Mouse (Mus musculus): ENCODE measurements at regions not wholly inside any gene's neighbourhood (a gene's known extent, or its start where the extent isn't known, plus 50 kb on each side); places are given as distances from the start of the nearest gene placed in this dataset.

DNA sequence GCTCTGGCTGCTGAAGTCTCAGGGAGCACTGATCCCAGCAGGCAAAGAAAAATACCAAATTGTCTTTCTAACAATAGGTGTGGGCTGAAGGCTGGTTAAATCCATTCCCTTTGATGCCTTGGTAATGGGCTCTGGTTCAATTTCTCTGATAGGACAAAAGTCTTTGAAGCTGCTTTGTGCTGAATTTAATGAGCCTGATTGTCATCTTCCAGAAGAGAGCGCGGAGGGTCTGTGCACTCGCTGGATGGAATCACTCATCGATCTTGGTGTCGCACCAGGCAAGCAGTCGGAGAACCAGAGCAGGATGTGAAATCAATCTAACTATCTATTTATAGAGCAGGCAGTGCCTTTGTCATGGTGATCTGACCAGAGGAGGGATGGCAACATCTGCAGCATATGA is 274.6 kb upstream of the Trib2 start:
- Histone ChIP-seq H3K27ac (ENCODE audit: insufficient read depth, low read length) (no peak overlapping the region), H3K4me3 (ENCODE audit: insufficient read depth, low read length) (no peak overlapping the region), H3K4me1 (ENCODE audit: control insufficient read depth, insufficient read depth, low read length) (peaks cover 5% of the 10 kb centered on the region; the same call in 1 of the 2 replicates)
- TF ChIP-seq CTCF (IDR thresholded peaks at IDR 0.05; ENCODE audit: borderline replicate concordance, insufficient read depth, low read length), result no peak
- no peak for TF ChIP-seq POLR2A (IDR thresholded peaks at IDR 0.05; ENCODE audit: low read depth, low read length)

DNA sequence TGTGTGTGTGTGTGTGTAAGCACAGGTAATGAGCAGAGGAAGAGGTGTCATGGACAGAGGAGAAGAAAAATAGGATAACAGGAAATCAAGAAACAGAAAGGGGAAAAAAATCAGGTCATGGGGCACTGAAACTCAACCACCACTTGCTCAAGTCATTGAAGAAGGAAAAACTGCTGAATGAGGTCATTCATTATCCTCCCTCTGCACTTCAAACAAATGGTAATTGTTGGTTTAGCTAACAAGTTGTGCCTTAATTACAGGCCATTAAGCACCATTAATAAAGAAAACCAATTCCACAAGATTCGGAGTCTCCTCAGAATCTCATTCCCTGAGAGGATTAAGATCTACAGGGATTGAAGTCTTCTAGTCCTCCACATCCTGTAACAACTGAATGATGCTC is 266.5 kb upstream of the Trib2 start:
- Histone ChIP-seq H3K27ac (ENCODE audit: insufficient read depth, low read length) (no peak overlapping the region), H3K4me1 (ENCODE audit: control insufficient read depth, insufficient read depth, low read length) (peaks cover 5% of the 10 kb centered on the region; the same call in 1 of the 2 replicates), H3K4me3 (ENCODE audit: insufficient read depth, low read length) (no peak overlapping the region)
- TF ChIP-seq CTCF (IDR thresholded peaks at IDR 0.05; ENCODE audit: borderline replicate concordance, insufficient read depth, low read length) (no peak), POLR2A (IDR thresholded peaks at IDR 0.05; ENCODE audit: low read depth, low read length) (no peak)

DNA sequence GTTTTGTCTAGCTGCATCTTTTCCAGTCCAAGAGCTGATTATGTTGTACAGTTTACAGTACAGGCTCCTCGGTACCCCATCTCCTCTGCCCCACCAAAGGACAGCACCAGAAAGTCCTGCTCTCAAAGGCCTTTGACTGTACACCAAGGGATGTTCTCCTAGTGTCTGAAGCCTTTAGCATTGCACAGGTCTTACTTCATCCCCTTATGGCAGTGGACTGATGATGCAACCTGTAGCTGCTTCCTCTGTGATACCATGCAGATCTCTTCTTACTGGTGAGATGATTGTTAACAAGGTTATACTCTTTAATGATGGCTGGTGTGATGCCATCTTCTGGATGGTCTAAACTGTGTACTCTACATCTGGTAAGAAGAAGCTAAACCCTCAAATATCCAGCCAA is 260.5 kb upstream of the Trib2 start:
- Histone ChIP-seq H3K4me1 (ENCODE audit: control insufficient read depth, insufficient read depth, low read length) (no peaks in the 10 kb centered on the region), H3K4me3 (ENCODE audit: insufficient read depth, low read length) (no peak overlapping the region), H3K27ac (ENCODE audit: insufficient read depth, low read length) (no peak overlapping the region)
- TF ChIP-seq POLR2A (IDR thresholded peaks at IDR 0.05; ENCODE audit: low read depth, low read length), result no peak
- TF ChIP-seq CTCF (IDR thresholded peaks at IDR 0.05; ENCODE audit: borderline replicate concordance, insufficient read depth, low read length), result no peak

DNA sequence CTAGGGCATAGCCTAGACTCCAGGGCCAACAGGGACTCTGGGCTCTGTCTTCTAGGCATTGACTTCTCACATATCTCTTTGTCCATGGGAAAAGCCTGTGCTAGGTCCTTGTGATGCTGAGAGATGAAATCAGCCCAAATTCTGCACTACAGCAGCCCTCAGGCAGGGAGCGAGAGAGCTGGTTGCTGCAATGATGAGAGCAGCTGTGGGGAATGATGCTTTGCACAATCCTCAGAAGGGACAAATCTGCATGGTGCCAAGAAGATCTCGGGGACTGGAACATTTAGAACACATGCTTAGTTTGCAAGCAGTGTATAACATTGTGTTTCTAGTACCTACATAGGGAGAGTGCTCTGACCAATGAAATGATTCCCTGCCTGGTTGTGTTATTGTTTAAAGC is 259.2 kb upstream of the Trib2 start:
- no peaks in the 10 kb centered on the region for H3K4me1 ChIP-seq (ENCODE audit: control insufficient read depth, insufficient read depth, low read length)
- no peak overlapping the region for H3K27ac ChIP-seq (ENCODE audit: insufficient read depth, low read length)
- no peak overlapping the region for H3K4me3 ChIP-seq (ENCODE audit: insufficient read depth, low read length)
- TF ChIP-seq POLR2A (IDR thresholded peaks at IDR 0.05; ENCODE audit: low read depth, low read length) (no peak), CTCF (IDR thresholded peaks at IDR 0.05; ENCODE audit: borderline replicate concordance, insufficient read depth, low read length) (no peak)

DNA sequence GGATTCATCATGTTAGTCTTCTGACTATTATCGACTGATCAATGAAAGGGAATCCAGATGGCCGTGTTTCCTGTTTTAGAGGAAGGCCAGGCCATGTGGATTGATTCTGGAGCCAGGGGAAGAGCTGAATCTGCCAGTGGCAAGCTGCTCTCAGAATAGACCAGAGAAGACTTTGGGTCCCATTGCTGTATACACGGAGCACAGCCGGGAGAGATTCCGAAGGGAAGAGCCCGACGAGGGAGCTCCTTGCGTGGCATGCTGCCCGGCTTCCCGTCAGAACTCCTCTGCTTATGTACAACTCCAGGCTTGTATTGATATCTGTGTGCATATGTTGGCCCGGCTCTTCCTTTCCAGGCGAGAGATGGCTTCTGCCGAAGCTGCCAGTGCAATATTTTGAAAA is 252.2 kb upstream of the Trib2 start:
- Histone ChIP-seq H3K27ac (ENCODE audit: insufficient read depth, low read length) (no peak overlapping the region), H3K4me3 (ENCODE audit: insufficient read depth, low read length) (no peak overlapping the region), H3K4me1 (ENCODE audit: control insufficient read depth, insufficient read depth, low read length) (no peaks in the 10 kb centered on the region)
- TF ChIP-seq POLR2A (IDR thresholded peaks at IDR 0.05; ENCODE audit: low read depth, low read length) (no peak), CTCF (IDR thresholded peaks at IDR 0.05; ENCODE audit: borderline replicate concordance, insufficient read depth, low read length) (no peak)

DNA sequence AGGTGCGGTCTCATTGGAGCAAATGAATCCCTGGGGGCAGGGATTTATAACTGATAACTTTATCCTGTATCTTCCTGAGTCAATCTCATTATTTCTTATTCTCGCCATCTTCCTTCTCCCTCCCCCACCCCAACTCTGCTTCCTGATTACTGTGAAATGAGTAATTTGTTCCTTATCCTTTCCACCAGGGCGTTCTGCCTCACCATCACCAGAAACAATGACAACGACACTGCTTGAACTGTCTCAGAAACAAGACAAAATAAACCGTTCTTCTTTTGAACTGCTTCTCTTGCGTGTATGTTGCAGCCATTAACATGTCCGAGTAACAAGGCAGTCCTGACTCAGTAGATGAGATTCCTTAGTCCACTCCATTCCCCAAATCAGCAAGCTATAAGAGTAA is 246.0 kb upstream of the Trib2 start:
- TF ChIP-seq POLR2A (IDR thresholded peaks at IDR 0.05; ENCODE audit: low read depth, low read length) (no peak), CTCF (IDR thresholded peaks at IDR 0.05; ENCODE audit: borderline replicate concordance, insufficient read depth, low read length) (no peak)
- H3K4me1 ChIP-seq (ENCODE audit: control insufficient read depth, insufficient read depth, low read length), result peaks cover 4% of the 10 kb centered on the region; the same call in 1 of the 2 replicates
- H3K27ac ChIP-seq (ENCODE audit: insufficient read depth, low read length), result no peak overlapping the region
- no peak overlapping the region for H3K4me3 ChIP-seq (ENCODE audit: insufficient read depth, low read length)

DNA sequence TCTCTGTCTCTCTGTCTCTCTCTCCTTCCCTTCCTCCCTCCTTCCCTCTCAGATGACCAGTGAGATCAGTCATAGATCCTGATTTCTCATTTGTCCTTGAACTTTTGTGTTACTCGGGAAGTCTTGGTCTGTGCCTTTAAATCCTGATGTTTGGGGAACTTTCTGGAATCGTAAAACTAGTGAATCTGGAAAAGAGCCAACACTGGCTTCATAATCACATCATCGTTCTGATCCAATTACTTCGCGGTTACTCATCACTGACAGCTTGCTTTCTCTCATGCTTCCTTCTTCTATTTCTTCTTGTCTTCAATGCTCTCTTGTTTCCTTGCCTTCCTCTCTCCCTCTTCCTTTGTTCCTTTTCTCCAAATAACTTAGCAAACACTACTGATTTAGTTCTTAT is 243.7 kb upstream of the Trib2 start:
- Histone ChIP-seq H3K27ac (ENCODE audit: insufficient read depth, low read length) (no peak overlapping the region; the same call in 1 of the 2 replicates), H3K4me3 (ENCODE audit: insufficient read depth, low read length) (no peak overlapping the region), H3K4me1 (ENCODE audit: control insufficient read depth, insufficient read depth, low read length) (peaks cover 4% of the 10 kb centered on the region; the same call in 1 of the 2 replicates)
- no peak for TF ChIP-seq POLR2A (IDR thresholded peaks at IDR 0.05; ENCODE audit: low read depth, low read length)
- TF ChIP-seq CTCF (IDR thresholded peaks at IDR 0.05; ENCODE audit: borderline replicate concordance, insufficient read depth, low read length), result no peak

DNA sequence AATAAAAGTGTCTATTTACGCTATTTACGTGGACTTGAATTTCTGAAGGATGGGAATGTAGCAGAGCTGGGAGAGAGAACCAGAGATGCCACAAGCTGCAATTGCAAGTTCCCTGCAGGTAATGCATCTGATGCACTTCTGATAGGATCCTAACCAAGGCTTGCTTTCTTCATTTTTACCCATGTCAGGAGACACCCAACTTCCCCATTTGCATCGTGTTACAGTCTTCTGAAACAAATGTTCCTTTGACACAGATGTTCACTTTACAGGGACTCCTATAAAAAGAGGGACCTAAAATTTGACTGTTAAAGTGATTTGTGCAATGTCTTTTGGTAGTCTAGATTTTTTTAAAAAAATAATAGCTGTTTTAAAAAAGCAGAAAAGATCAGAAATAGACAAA is 241.5 kb upstream of the Trib2 start:
- H3K4me3 ChIP-seq (ENCODE audit: insufficient read depth, low read length), result no peak overlapping the region
- no peak overlapping the region for H3K27ac ChIP-seq (ENCODE audit: insufficient read depth, low read length)
- peaks cover 4% of the 10 kb centered on the region; the same call in 1 of the 2 replicates for H3K4me1 ChIP-seq (ENCODE audit: control insufficient read depth, insufficient read depth, low read length)
- TF ChIP-seq POLR2A (IDR thresholded peaks at IDR 0.05; ENCODE audit: low read depth, low read length), result no peak
- no peak for TF ChIP-seq CTCF (IDR thresholded peaks at IDR 0.05; ENCODE audit: borderline replicate concordance, insufficient read depth, low read length)

DNA sequence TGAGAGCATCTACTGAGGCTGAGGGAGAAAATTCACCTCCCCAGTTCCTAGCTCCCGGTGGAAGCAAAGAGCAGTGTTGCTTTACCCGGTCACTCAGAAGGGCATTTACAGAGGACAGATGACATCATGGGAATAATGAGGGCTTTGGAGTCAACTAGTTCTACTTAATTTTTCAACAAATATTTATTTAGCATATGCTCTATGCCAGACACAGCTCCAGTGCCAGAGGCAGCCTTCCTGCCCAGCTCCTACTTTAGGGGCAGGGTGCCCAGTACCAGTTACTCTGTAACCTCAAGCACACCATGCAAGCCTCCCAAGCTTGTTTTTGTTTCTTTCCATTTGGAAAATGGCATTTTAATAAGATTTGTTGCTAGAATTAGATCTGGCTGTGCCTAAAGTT is 240.1 kb upstream of the Trib2 start:
- H3K4me1 ChIP-seq (ENCODE audit: control insufficient read depth, insufficient read depth, low read length), result peaks cover 8% of the 10 kb centered on the region; the same call in 1 of the 2 replicates
- TF ChIP-seq CTCF (IDR thresholded peaks at IDR 0.05; ENCODE audit: borderline replicate concordance, insufficient read depth, low read length) (no peak), POLR2A (IDR thresholded peaks at IDR 0.05; ENCODE audit: low read depth, low read length) (no peak)
- H3K4me3 ChIP-seq (ENCODE audit: insufficient read depth, low read length), result no peak overlapping the region
- no peak overlapping the region for H3K27ac ChIP-seq (ENCODE audit: insufficient read depth, low read length)

DNA sequence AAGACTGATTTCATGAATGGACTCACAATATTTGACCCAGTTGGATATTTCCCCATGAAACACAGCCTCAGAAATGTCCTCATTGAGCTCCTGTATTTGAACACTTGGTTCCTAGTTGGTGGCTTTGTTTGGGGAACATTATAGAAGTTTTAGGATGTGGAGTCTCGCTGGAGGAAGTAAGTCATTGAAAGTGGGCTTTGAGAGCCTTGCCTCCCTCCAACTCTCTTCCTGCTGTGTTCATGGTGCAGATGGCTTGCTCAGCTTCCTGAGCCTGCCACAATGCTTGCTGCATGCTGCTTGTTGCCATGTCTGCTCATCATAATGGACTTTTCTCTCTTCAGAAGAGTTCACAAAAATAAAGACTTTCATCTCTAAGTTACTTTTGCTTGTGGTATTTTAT is 239.5 kb upstream of the Trib2 start:
- no peak for TF ChIP-seq CTCF (IDR thresholded peaks at IDR 0.05; ENCODE audit: borderline replicate concordance, insufficient read depth, low read length)
- TF ChIP-seq POLR2A (IDR thresholded peaks at IDR 0.05; ENCODE audit: low read depth, low read length), result no peak
- Histone ChIP-seq H3K27ac (ENCODE audit: insufficient read depth, low read length) (no peak overlapping the region), H3K4me1 (ENCODE audit: control insufficient read depth, insufficient read depth, low read length) (peaks cover 10% of the 10 kb centered on the region; the same call in 1 of the 2 replicates), H3K4me3 (ENCODE audit: insufficient read depth, low read length) (no peak overlapping the region)

DNA sequence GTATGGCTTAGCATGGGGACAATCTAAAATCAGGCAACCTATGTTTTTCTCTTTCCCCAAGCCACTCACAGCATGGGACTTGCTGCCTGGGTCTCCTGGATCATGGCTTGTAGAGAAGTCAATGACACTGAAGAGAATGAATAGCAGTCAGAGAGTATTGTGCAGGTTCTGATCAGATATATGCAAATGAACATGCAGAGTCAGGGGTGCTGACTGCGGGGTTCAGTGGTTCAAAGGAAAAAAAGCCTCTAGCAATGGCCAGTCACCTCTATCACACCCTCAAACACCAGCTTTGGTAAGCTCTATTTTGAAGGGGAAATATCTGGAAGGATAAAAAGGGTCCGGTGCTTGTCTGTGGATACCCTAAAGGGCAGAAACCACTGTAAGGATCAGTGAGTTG is 237.9 kb upstream of the Trib2 start:
- Histone ChIP-seq H3K4me1 (ENCODE audit: control insufficient read depth, insufficient read depth, low read length) (peaks cover 6% of the 10 kb centered on the region; the same call in 1 of the 2 replicates), H3K4me3 (ENCODE audit: insufficient read depth, low read length) (no peak overlapping the region), H3K27ac (ENCODE audit: insufficient read depth, low read length) (no peak overlapping the region)
- TF ChIP-seq CTCF (IDR thresholded peaks at IDR 0.05; ENCODE audit: borderline replicate concordance, insufficient read depth, low read length) (no peak), POLR2A (IDR thresholded peaks at IDR 0.05; ENCODE audit: low read depth, low read length) (no peak)
